Mouse (Mus musculus) urinary bladder, adult 2 months (tissue): ENCODE data around the gene Paqr6. TPM values are rescaled to one million over a fixed set of nuclear protein-coding genes. Genes with fewer than 3 reads are reported as not detected.

Experiments used
- DNase-seq: peaks from one replicate; pipeline ENCODE4 v3.0.0; 2022; ENCODE audit warnings: low spot score
- polyA plus RNA-seq: library from polyadenylated mRNA; depleted of rRNA; stranded (reverse); fragments of >200 nt; gene quantifications from 2 replicates; pipeline ENCODE4 v1.2.3, GENCODE M21; 2012; rRNA removed

Gene Paqr6
- polyA plus RNA-seq, 1 experiment, result 70.4 TPM

- peak; percentile 85 for DNase-seq
Measured at GRCm38 (mm10) chr3:88409741-88410644, 45.6 kb downstream of the Paqr6 start, which contains the start of gene Pmf1. Pmf1 (minus strand) TSS chr3:88410331.

GRCm38 (mm10) chr3:88410645-88411031, 46.3 kb downstream of the Paqr6 start:
- DNase-seq, result no peak

- no peak for DNase-seq
Measured at GRCm38 (mm10) chr3:88411681-88412080, 47.3 kb downstream of the Paqr6 start.

GRCm38 (mm10) chr3:88412636-88413035, 48.3 kb downstream of the Paqr6 start:
- DNase-seq, result no peak

GRCm38 (mm10) chr3:88415668-88416067, 51.3 kb downstream of the Paqr6 start:
- DNase-seq, result no peak

- no peak for DNase-seq
Measured at GRCm38 (mm10) chr3:88418016-88418415, 53.6 kb downstream of the Paqr6 start.

Other genes with a start within 250 kb of the Paqr6 start
- 34.6 and 51.0 TPM in 2 replicates for gene Mef2d, start 222.2 kb upstream of the Paqr6 start, polyA plus RNA-seq
- gene Rhbg, start 109.9 kb upstream of the Paqr6 start, polyA plus RNA-seq, result 3.9 and 4.8 TPM in 2 replicates
- 0.15 and 0.34 TPM in 2 replicates for gene Gm38392, start 77.4 kb upstream of the Paqr6 start, polyA plus RNA-seq
- gene Tsacc, start 67.6 kb upstream of the Paqr6 start, polyA plus RNA-seq, result 7.4 and 7.9 TPM in 2 replicates
- 142 and 168 TPM in 2 replicates for gene Cct3, start 67.5 kb upstream of the Paqr6 start, polyA plus RNA-seq
- 166 and 177 TPM in 2 replicates for gene Glmp, start 39.6 kb upstream of the Paqr6 start, polyA plus RNA-seq
- 31.3 and 38.1 TPM in 2 replicates for gene Tmem79, start 28.4 kb upstream of the Paqr6 start, polyA plus RNA-seq
- gene Smg5, start 28.3 kb upstream of the Paqr6 start, polyA plus RNA-seq, result 56.7 and 58.4 TPM in 2 replicates
- 1.9 and 2.7 TPM in 2 replicates for gene Bglap3, start 8.2 kb downstream of the Paqr6 start, polyA plus RNA-seq
- 21.5 and 24.7 TPM in 2 replicates for gene Bglap2, start 14.1 kb downstream of the Paqr6 start, polyA plus RNA-seq
- gene Bglap, start 19.9 kb downstream of the Paqr6 start, polyA plus RNA-seq, result 0.27 and 0.89 TPM in 2 replicates
- gene Pmf1, start 45.7 kb downstream of the Paqr6 start, polyA plus RNA-seq, result 25.4 and 27.2 TPM in 2 replicates
- 18.7 and 19.8 TPM in 2 replicates for gene Slc25a44, start 60.6 kb downstream of the Paqr6 start, polyA plus RNA-seq
- gene Sema4a, start 96.6 kb downstream of the Paqr6 start, polyA plus RNA-seq, result 63.2 and 63.3 TPM in 2 replicates
- 171 and 182 TPM in 2 replicates for gene Lmna, start 145.4 kb downstream of the Paqr6 start, polyA plus RNA-seq
- gene Mex3a, start 167.8 kb downstream of the Paqr6 start, polyA plus RNA-seq, result 1.7 and 1.8 TPM in 2 replicates
- gene Rab25, start 183.7 kb downstream of the Paqr6 start, polyA plus RNA-seq, result 135 and 174 TPM in 2 replicates
- 124 and 134 TPM in 2 replicates for gene Lamtor2, start 188.5 kb downstream of the Paqr6 start, polyA plus RNA-seq
- 36.9 and 38.6 TPM in 2 replicates for gene Ubqln4, start 189.2 kb downstream of the Paqr6 start, polyA plus RNA-seq
- 128 and 150 TPM in 2 replicates for gene Ssr2, start 211.3 kb downstream of the Paqr6 start, polyA plus RNA-seq
- 47.7 and 57.3 TPM in 2 replicates for gene Arhgef2, start 241.4 kb downstream of the Paqr6 start, polyA plus RNA-seq